Mouse (Mus musculus): ENCODE results near the gene Cr1l.
A peak's percentile ranks its signal among the peaks of the same experiment; 100 is the strongest.

DNA sequence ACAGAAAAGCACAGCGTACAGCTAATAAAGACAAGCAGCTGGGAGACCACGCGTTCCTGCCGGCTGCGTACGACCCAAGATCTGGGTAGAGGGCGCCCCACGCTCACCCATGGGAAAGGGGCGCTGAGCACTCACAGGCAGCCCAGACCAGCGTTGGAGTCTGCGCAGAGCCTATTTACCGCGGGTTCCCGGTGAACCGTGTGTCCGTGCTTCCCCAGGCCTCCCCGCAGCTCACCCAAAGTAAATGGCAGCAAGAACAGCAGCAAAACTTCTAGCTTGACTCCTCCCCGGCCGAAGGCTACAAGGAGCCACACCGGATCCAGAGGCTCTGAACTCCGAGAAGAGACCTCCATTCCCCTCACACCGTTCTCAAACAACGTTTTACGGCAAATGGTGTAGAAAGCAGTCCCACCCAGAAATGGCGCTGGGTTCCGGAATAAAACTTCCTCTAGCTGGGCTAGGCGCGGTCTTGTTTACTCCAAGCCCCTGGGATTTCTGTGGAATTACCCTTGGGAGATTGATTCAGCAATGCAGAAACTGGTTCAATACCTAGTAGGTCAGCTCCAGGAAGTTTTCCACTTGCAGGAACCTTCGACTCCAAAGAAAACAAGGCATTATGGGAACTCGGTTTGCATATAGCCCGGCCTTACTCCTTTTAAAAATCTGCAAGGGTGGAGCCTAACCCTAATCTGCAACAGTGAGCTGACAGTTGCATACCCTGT, at the start of gene Cr1l:
- peak; percentile 76 for TF ChIP-seq POLR2A (IDR thresholded peaks at IDR 0.05; ENCODE audit: low read depth, low read length)
- TF ChIP-seq CTCF (conservative IDR thresholded peaks at IDR 0.05; ENCODE audit: insufficient read depth, insufficient read length, low read depth, low read length): peak; percentile 69
